Mouse (Mus musculus) heart, adult 2 months (tissue): Measurements from ENCODE around the gene Tceanc2.

Source experiments
- CTCF ChIP-seq: fragments of 200-600 bp; IDR thresholded peaks from 2 replicates; pipeline ENCODE4 v1.8.1; 2022; ENCODE audit warnings: antibody characterized with exemption, mild to moderate bottlenecking, moderate library complexity
- POLR2A ChIP-seq: fragments of 200-500 bp; IDR thresholded peaks from 2 replicates; pipeline ENCODE4 v1.6.1; 2011; ENCODE audit warnings: mild to moderate bottlenecking, low read depth, low read length, control low read depth; ENCODE audit not compliant: insufficient read depth

- no peak for TF ChIP-seq POLR2A
- no peak for TF ChIP-seq CTCF
Observed at GRCm38 (mm10) chr4:107143511-107143910, 35.4 kb downstream of the Tceanc2 start.
